Mouse (Mus musculus) liver, embryonic 13.5 days (tissue): ENCODE data around the gene Fam25c. TPM values are rescaled to one million over a fixed set of nuclear protein-coding genes. Genes with fewer than 3 reads are reported as not detected.

Source experiments
- ATAC-seq: fragments of 200-750 bp; cut with Nextera tagmentation; 2 replicates; pipeline ENCODE4 v1.8.0; 2017; ENCODE audit warnings: low read depth, mild to moderate bottlenecking, moderate number of reproducible peaks, moderate library complexity
- DNase-seq: peaks from one replicate; pipeline ENCODE4 v3.0.0; 2022
- H3K27ac ChIP-seq: fragments of 300-500 bp; sonication (generic); 2 replicates; pipeline ENCODE4 v1.5.1; 2015; ENCODE audit warnings: moderate library complexity, mild to moderate bottlenecking, inconsistent platforms
- H3K27me3 ChIP-seq: fragments of 300-500 bp; sonication (generic); 2 replicates; pipeline ENCODE4 v1.6.1; 2015; ENCODE audit warnings: mild to moderate bottlenecking, inconsistent platforms
- H3K36me3 ChIP-seq: fragments of 300-500 bp; sonication (generic); 2 replicates; pipeline ENCODE4 v1.6.1; 2015; ENCODE audit warnings: mild to moderate bottlenecking, inconsistent platforms
- H3K4me1 ChIP-seq: fragments of 300-500 bp; sonication (generic); replicated peaks from 2 replicates; pipeline ENCODE4 v1.6.1; 2015; ENCODE audit warnings: inconsistent platforms
- H3K4me2 ChIP-seq: fragments of 300-500 bp; sonication (generic); 2 replicates; pipeline ENCODE4 v1.6.1; 2015; ENCODE audit warnings: inconsistent platforms, mild to moderate bottlenecking, moderate library complexity
- H3K4me3 ChIP-seq: fragments of 300-500 bp; sonication (generic); replicated peaks from 2 replicates; pipeline ENCODE4 v1.5.1; 2015; ENCODE audit warnings: mild to moderate bottlenecking, inconsistent platforms
- H3K9ac ChIP-seq: fragments of 300-500 bp; sonication (generic); 2 replicates; pipeline ENCODE4 v1.6.1; 2015; ENCODE audit warnings: mild to moderate bottlenecking, inconsistent platforms
- H3K9me3 ChIP-seq: fragments of 300-500 bp; sonication (generic); replicated peaks from 2 replicates; pipeline ENCODE4 v1.6.1; 2016; ENCODE audit warnings: inconsistent platforms
- WGBS: fragments of 180-500 bp; shearing (Covaris S2); methylation state at CpG from one replicate; pipeline ENCODE4 v1.1.7; 2015; ENCODE audit not compliant: insufficient replicate concordance; 5-methylcytosine and 5-hydroxymethylcytosine counted together
- polyA plus RNA-seq: library from polyadenylated mRNA; unstranded; fragments of >200 nt; fragmentation: Nextera tagmentation; extraction: Ambion mirVana; gene quantifications from 2 replicates; pipeline ENCODE4 v1.2.1, GENCODE M21; 2015

The Fam25c gene
- not detected in 2 replicates for polyA plus RNA-seq

- ATAC-seq (peak; percentile 37; the same call in 1 of the 2 replicates), DNase-seq (no peak)
- Histone ChIP-seq H3K27me3 (no peaks in the 10 kb centered on the region), H3K9ac (no peak within 1 kb of the TSS), H3K27ac (no peak within 1 kb of the TSS), H3K4me3 (no peak within 1 kb of the TSS), H3K4me1 (peaks cover 20% of the 10 kb centered on the region), H3K4me2 (no peak within 1 kb of the TSS), H3K36me3 (no peaks in the 10 kb centered on the region), H3K9me3 (no peaks in the 10 kb centered on the region)
- WGBS, result 54% methylated on average over 6 of the region's 6 CpGs
Observed at GRCm38 (mm10) chr14:34355301-34355700, at the start of gene Fam25c. Gene Fam25c, minus strand, starts transcription at chr14:34355433.

GRCm38 (mm10) chr14:34403424-34403823, 48.2 kb upstream of the Fam25c start:
- Histone ChIP-seq H3K27ac (no peak overlapping the region), H3K27me3 (no peaks in the 10 kb centered on the region), H3K9me3 (no peaks in the 10 kb centered on the region), H3K36me3 (peaks cover 10% of the 10 kb centered on the region; the same call in 1 of the 2 replicates), H3K4me3 (no peak overlapping the region), H3K9ac (no peak overlapping the region), H3K4me2 (no peak overlapping the region), H3K4me1 (no peaks in the 10 kb centered on the region)
- 76% methylated on average over 7 of the region's 7 CpGs for WGBS
- DNase-seq, result no peak
- no peak for ATAC-seq

- no peak for ATAC-seq
Observed at GRCm38 (mm10) chr14:34402871-34403270, 47.6 kb upstream of the Fam25c start.

GRCm38 (mm10) chr14:34401135-34401534, 45.9 kb upstream of the Fam25c start:
- Histone ChIP-seq H3K4me2 (no peak overlapping the region), H3K4me1 (no peaks in the 10 kb centered on the region), H3K4me3 (no peak overlapping the region), H3K36me3 (no peaks in the 10 kb centered on the region), H3K9me3 (no peaks in the 10 kb centered on the region), H3K27ac (no peak overlapping the region), H3K9ac (no peak overlapping the region), H3K27me3 (no peaks in the 10 kb centered on the region)
- 23% methylated on average over 6 of the region's 6 CpGs for WGBS
- no peak for ATAC-seq
- DNase-seq, result peak; percentile 55

More at GRCm38 (mm10) chr14:34402871-34403270, 47.6 kb upstream of the Fam25c start:
- no peak overlapping the region for H3K4me2 ChIP-seq
- 62% methylated on average over 8 of the region's 8 CpGs for WGBS
- H3K9ac ChIP-seq, result no peak overlapping the region
- H3K4me1 ChIP-seq, result no peaks in the 10 kb centered on the region
- no peaks in the 10 kb centered on the region for H3K27me3 ChIP-seq
- H3K36me3 ChIP-seq, result peaks cover 7% of the 10 kb centered on the region; the same call in 1 of the 2 replicates
- H3K27ac ChIP-seq, result no peak overlapping the region
- no peak for DNase-seq
- H3K9me3 ChIP-seq, result no peaks in the 10 kb centered on the region
- no peak overlapping the region for H3K4me3 ChIP-seq

GRCm38 (mm10) chr14:34400021-34400420, 44.8 kb upstream of the Fam25c start:
- H3K4me1 ChIP-seq, result no peaks in the 10 kb centered on the region
- H3K4me2 ChIP-seq, result no peak overlapping the region
- no peak for DNase-seq
- no peaks in the 10 kb centered on the region for H3K36me3 ChIP-seq
- H3K9me3 ChIP-seq, result no peaks in the 10 kb centered on the region
- H3K27ac ChIP-seq, result no peak overlapping the region
- no peak overlapping the region for H3K4me3 ChIP-seq
- no peak overlapping the region for H3K9ac ChIP-seq
- 75% methylated on average over 3 of the region's 3 CpGs for WGBS
- no peaks in the 10 kb centered on the region for H3K27me3 ChIP-seq
- ATAC-seq, result no peak

GRCm38 (mm10) chr14:34399301-34399700, 44.1 kb upstream of the Fam25c start:
- no peak overlapping the region for H3K27ac ChIP-seq
- DNase-seq (no peak), ATAC-seq (no peak)
- H3K4me2 ChIP-seq, result no peak overlapping the region
- no peaks in the 10 kb centered on the region for H3K9me3 ChIP-seq
- no peaks in the 10 kb centered on the region for H3K27me3 ChIP-seq
- H3K36me3 ChIP-seq, result no peaks in the 10 kb centered on the region
- no peaks in the 10 kb centered on the region for H3K4me1 ChIP-seq
- H3K4me3 ChIP-seq, result no peak overlapping the region
- 72% methylated on average over 6 of the region's 6 CpGs for WGBS
- no peak overlapping the region for H3K9ac ChIP-seq

- WGBS, result 77% methylated on average over 21 of the region's 21 CpGs
- no peaks in the 10 kb centered on the region for H3K36me3 ChIP-seq
- no peak overlapping the region for H3K9ac ChIP-seq
- no peak for ATAC-seq
- no peaks in the 10 kb centered on the region for H3K9me3 ChIP-seq
- H3K4me2 ChIP-seq, result no peak overlapping the region
- no peaks in the 10 kb centered on the region for H3K27me3 ChIP-seq
- DNase-seq, result no peak
- H3K27ac ChIP-seq, result no peak overlapping the region
- no peak overlapping the region for H3K4me3 ChIP-seq
- no peaks in the 10 kb centered on the region for H3K4me1 ChIP-seq
Observed at GRCm38 (mm10) chr14:34398901-34399300, 43.7 kb upstream of the Fam25c start.

GRCm38 (mm10) chr14:34397871-34398270, 42.6 kb upstream of the Fam25c start:
- DNase-seq (no peak), ATAC-seq (no peak)
- Histone ChIP-seq H3K4me3 (no peak overlapping the region), H3K9me3 (no peaks in the 10 kb centered on the region), H3K36me3 (no peaks in the 10 kb centered on the region), H3K27ac (no peak overlapping the region), H3K4me1 (no peaks in the 10 kb centered on the region), H3K9ac (no peak overlapping the region), H3K4me2 (no peak overlapping the region), H3K27me3 (no peaks in the 10 kb centered on the region)
- 86% methylated on average over 5 of the region's 5 CpGs for WGBS

GRCm38 (mm10) chr14:34393295-34393694, 38.1 kb upstream of the Fam25c start:
- no peak for DNase-seq
- no peak overlapping the region for H3K9ac ChIP-seq
- H3K4me2 ChIP-seq, result no peak overlapping the region
- no peaks in the 10 kb centered on the region for H3K36me3 ChIP-seq
- H3K27me3 ChIP-seq, result no peaks in the 10 kb centered on the region
- H3K27ac ChIP-seq, result no peak overlapping the region
- 62% methylated on average over 4 of the region's 4 CpGs for WGBS
- H3K9me3 ChIP-seq, result no peaks in the 10 kb centered on the region
- H3K4me3 ChIP-seq, result no peak overlapping the region
- no peaks in the 10 kb centered on the region for H3K4me1 ChIP-seq
- no peak for ATAC-seq

- Histone ChIP-seq H3K27me3 (no peaks in the 10 kb centered on the region), H3K27ac (no peak overlapping the region), H3K4me2 (no peak overlapping the region), H3K9me3 (no peaks in the 10 kb centered on the region), H3K4me3 (no peak overlapping the region), H3K4me1 (no peaks in the 10 kb centered on the region), H3K36me3 (no peaks in the 10 kb centered on the region), H3K9ac (no peak overlapping the region)
- 71% methylated on average over 9 of the region's 9 CpGs for WGBS
- no peak for DNase-seq
- ATAC-seq, result no peak
Observed at GRCm38 (mm10) chr14:34382921-34383704, 27.9 kb upstream of the Fam25c start.

GRCm38 (mm10) chr14:34378560-34379331, 23.5 kb upstream of the Fam25c start:
- no peak overlapping the region for H3K27ac ChIP-seq
- H3K4me2 ChIP-seq, result no peak overlapping the region
- ATAC-seq, result no peak
- no peaks in the 10 kb centered on the region for H3K36me3 ChIP-seq
- no peak for DNase-seq
- 0 out of 2 replicates have a peak, but pooled peaks cover 3% of the 10 kb centered on the region for H3K4me1 ChIP-seq
- no peaks in the 10 kb centered on the region for H3K27me3 ChIP-seq
- H3K9me3 ChIP-seq, result no peaks in the 10 kb centered on the region
- 61% methylated on average over 11 of the region's 11 CpGs for WGBS
- no peak overlapping the region for H3K9ac ChIP-seq
- H3K4me3 ChIP-seq, result no peak overlapping the region
